ENCODE assay signal across 12 mouse cellular contexts in genomic region chr2:153422051-153422450, GRCm38 (mm10).
DNase-seq lines count a peak whose midpoint lies in the region; TF ChIP-seq lines count a peak whose summit lies in the region.
"Had no signal": no experiment of that assay in that cellular context is flagged by ENCODE, and none has a peak within 500 bp of the region (broad histone marks: within the 10 kb centered on the region; RNA-seq: fewer than 3 reads in every experiment).

No protein-coding gene starts in this region.

- H3K36me3 ChIP-seq in forebrain, embryonic 10.5 days (replicated peaks): peaks cover 53% of the 10 kb centered on the region

- H3K9me3 ChIP-seq in forebrain, embryonic 10.5 days: no peaks in the 10 kb centered on the region
- H3K9me3 ChIP-seq: limb, embryonic 13.5 days had no signal

- no peak for DNase-seq in layer of hippocampus, adult 2 months (ENCODE audit: low spot score in 2 of 2)
- DNase-seq in layer of hippocampus, adult 8-10 months (ENCODE audit: low spot score in 2 of 2): no peak
- DNase-seq in forebrain, embryonic 10.5 days (ENCODE audit: extremely low spot score, low spot score): peak; percentile 49
- DNase-seq in kidney, postnatal 4 days: peak; percentile 46 to 68
- peak; percentile 35 for DNase-seq in retina, embryonic 14.5 days (ENCODE audit: low spot score)
- DNase-seq in gastrocnemius, adult 2 months: no peak
- DNase-seq in cerebellum, adult 8-10 months: no peak
- DNase-seq in cerebellum, adult 9-10 months: no peak
- DNase-seq: adrenal gland, adult 8-10 months; thymus, postnatal 4 days had no signal

- 16% methylated on average over 5 of the region's 5 CpGs for WGBS in forebrain, embryonic 10.5 days

- TF ChIP-seq CTCF in layer of hippocampus, adult 2 months (conservative IDR thresholded peaks at IDR 0.05): no peak
- no peak for TF ChIP-seq CTCF in gastrocnemius, adult 2 months (IDR thresholded peaks at IDR 0.05)

- peaks cover 63% of the 10 kb centered on the region for H3K4me1 ChIP-seq in forebrain, embryonic 10.5 days

- intact Hi-C loops in gastrocnemius, adult 2 months (cut with DNase I): no loop called here

- H3K27me3 ChIP-seq in forebrain, embryonic 10.5 days (ENCODE audit: poor library complexity, severe bottlenecking): no peaks in the 10 kb centered on the region
- H3K27me3 ChIP-seq: CH12.LX; limb, embryonic 13.5 days had no signal

- H3K4me3 ChIP-seq in layer of hippocampus, adult 2 months: no peak overlapping the region
- no peak overlapping the region for H3K4me3 ChIP-seq in forebrain, embryonic 10.5 days
- H3K4me3 ChIP-seq in gastrocnemius, adult 2 months: no peak overlapping the region
- H3K4me3 ChIP-seq: limb, embryonic 13.5 days had no signal

- H3K27ac ChIP-seq in layer of hippocampus, adult 2 months: peak overlapping the region; percentile 83
- H3K27ac ChIP-seq in forebrain, embryonic 10.5 days: peak overlapping the region; percentile 12; the same call in 1 of the 2 replicates
- no peak overlapping the region for H3K27ac ChIP-seq in gastrocnemius, adult 2 months
- H3K27ac ChIP-seq: limb, embryonic 13.5 days had no signal

Comparison
In these comparisons a context has a peak if more than half of its experiments do, and no peak if none do; other contexts are left out.
1. DNase-seq: peak in forebrain, embryonic 10.5 days (single experiment), kidney, postnatal 4 days (2 of 2) and retina, embryonic 14.5 days (single experiment); none in layer of hippocampus, adult 2 months (0 of 2), layer of hippocampus, adult 8-10 months (0 of 2), gastrocnemius, adult 2 months (single experiment), cerebellum, adult 8-10 months (single experiment) and cerebellum, adult 9-10 months (single experiment).